7 mouse cellular contexts compared by ENCODE assay signal in the genomic region with DNA sequence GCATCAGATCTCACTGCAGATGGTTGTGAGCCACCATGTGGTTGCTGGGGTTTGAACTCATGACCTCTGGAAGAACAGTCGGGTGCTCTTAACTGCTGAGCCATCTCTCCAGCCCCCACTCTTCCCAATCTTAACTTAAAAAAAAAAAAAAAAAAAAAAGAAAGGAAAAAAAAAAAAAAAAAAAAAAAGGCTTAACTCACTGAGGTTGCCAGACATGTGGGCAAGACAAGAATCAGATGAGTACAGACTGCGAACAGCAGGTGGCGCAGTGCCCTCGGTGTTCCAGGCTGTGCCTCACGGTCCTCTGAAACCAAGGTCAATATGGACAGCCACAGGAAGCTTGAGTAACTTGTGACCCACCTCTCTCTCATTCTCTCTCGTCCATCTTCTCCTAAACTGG. TPM values are rescaled to one million over a fixed set of nuclear protein-coding genes. Genes with fewer than 3 reads are reported as not detected.
DNase-seq lines count a peak whose midpoint lies in the region; ATAC-seq and TF ChIP-seq lines count a peak whose summit lies in the region.

No protein-coding gene starts in this region.

- WGBS in hindbrain, embryonic 16.5 days: 6% methylated on average over 6 of the region's 6 CpGs
- WGBS in spleen, adult 2 months: 2% methylated on average over 6 of the region's 6 CpGs

- no peak for ATAC-seq in Patski
- peak; percentile 78; the same call in 1 of the 2 replicates for ATAC-seq in cerebellum, adult (ENCODE audit: insufficient number of reproducible peaks, low FRiP score, low TSS enrichment)
- 0 out of 2 replicates have a peak, but pooled peaks have one; percentile 67 for ATAC-seq in hindbrain, embryonic 16.5 days

- CTCF ChIA-PET in Patski (lab: Charles Lee): interaction anchor here (0.6 to 4.2 kb wide), 25 partner anchors 10 to 273 kb away, joined by 3 to 31 read pairs (median 4); no protein-coding TSS in a partner anchor

- H3K9me3 ChIP-seq in hindbrain, embryonic 16.5 days (ENCODE audit: control insufficient read depth, low read length): no peaks in the 10 kb centered on the region
- no peaks in the 10 kb centered on the region for H3K9me3 ChIP-seq in megakaryocyte, embryonic 14.5 days

- no peaks in the 10 kb centered on the region for H3K36me3 ChIP-seq in hindbrain, embryonic 16.5 days (ENCODE audit: control insufficient read depth, insufficient read depth, low read length)
- H3K36me3 ChIP-seq in megakaryocyte, embryonic 14.5 days (replicated peaks; ENCODE audit: low read length): no peaks in the 10 kb centered on the region
- H3K36me3 ChIP-seq in spleen, adult 2 months (ENCODE audit: control insufficient read depth, insufficient read depth, low read length): no peaks in the 10 kb centered on the region

- H3K9ac ChIP-seq in hindbrain, embryonic 16.5 days (ENCODE audit: low read depth, low read length): no peak overlapping the region

- H3K27me3 ChIP-seq in Patski: no peaks in the 10 kb centered on the region
- H3K27me3 ChIP-seq in hindbrain, embryonic 16.5 days (replicated peaks; ENCODE audit: control insufficient read depth, insufficient read depth, low read length): no peaks in the 10 kb centered on the region
- H3K27me3 ChIP-seq in megakaryocyte, embryonic 14.5 days (replicated peaks): no peaks in the 10 kb centered on the region
- no peaks in the 10 kb centered on the region for H3K27me3 ChIP-seq in spleen, adult 2 months (ENCODE audit: control insufficient read depth, insufficient read depth, low read length)

- DNase-seq in Patski (ENCODE audit: low read depth, low spot score): no peak
- DNase-seq in forelimb bud, embryonic 11.5 days (ENCODE audit: low read depth, low spot score): peak; percentile 88
- DNase-seq in left cerebral cortex, adult 11 months (ENCODE audit: low spot score): peak; percentile 47
- peak; percentile 58 to 70 for DNase-seq in spleen, adult 2 months (ENCODE audit: low read depth in 1 of 2, low spot score in 2 of 2)

- TF ChIP-seq CTCF in Patski (IDR thresholded peaks at IDR 0.05): peak; percentile 83
- peak; percentile 96 for TF ChIP-seq CTCF in spleen, adult 2 months (IDR thresholded peaks at IDR 0.05; ENCODE audit: extremely low read depth, insufficient read depth, insufficient read length, insufficient replicate concordance)

- H3K4me1 ChIP-seq in hindbrain, embryonic 16.5 days (ENCODE audit: control insufficient read depth, insufficient read depth, low read depth, low read length): peaks cover 4% of the 10 kb centered on the region; the same call in 1 of the 2 replicates
- H3K4me1 ChIP-seq in megakaryocyte, embryonic 14.5 days: peaks cover 63% of the 10 kb centered on the region
- no peaks in the 10 kb centered on the region for H3K4me1 ChIP-seq in spleen, adult 2 months (ENCODE audit: control insufficient read depth, insufficient read depth, insufficient read length)

- TF ChIP-seq POLR2A in spleen, adult 2 months (IDR thresholded peaks at IDR 0.05; ENCODE audit: low read depth, low read length): no peak

- H3K27ac ChIP-seq in hindbrain, embryonic 16.5 days (ENCODE audit: low read depth, low read length): no peak overlapping the region
- H3K27ac ChIP-seq in spleen, adult 2 months (ENCODE audit: insufficient read depth, low read length): no peak overlapping the region

- POLR2A ChIA-PET in Patski (lab: Charles Lee): interaction anchor here (0.7 to 1.5 kb wide), 11 partner anchors 11 to 273 kb away, joined by 3 to 8 read pairs (median 4); no protein-coding TSS in a partner anchor

- H3K4me3 ChIP-seq in hindbrain, embryonic 16.5 days (ENCODE audit: low read length): no peak overlapping the region
- H3K4me3 ChIP-seq in megakaryocyte, embryonic 14.5 days (replicated peaks): peak overlapping the region; percentile 67
- H3K4me3 ChIP-seq in spleen, adult 2 months (ENCODE audit: extremely low read depth, insufficient read depth, insufficient read length): no peak overlapping the region

- H3K4me2 ChIP-seq in hindbrain, embryonic 16.5 days (ENCODE audit: low read length): no peak overlapping the region

- in situ Hi-C loops in Patski (cut with MboI; ENCODE audit: low pct_unique_long_range_greater_than_20kb): loop anchor here (5.0 kb wide), 1 partner anchor 41 kb away; no protein-coding TSS in a partner anchor

RNA-seq across cellular contexts. Expression of a gene that starts 25.8 kb away (rescaled TPM):
- 55.2 TPM for polyA plus RNA-seq in Patski (2021)
- polyA plus RNA-seq in hindbrain, embryonic 16.5 days (2015; fragmentation: Nextera tagmentation; extraction: Ambion mirVana): 12.1 and 12.3 TPM in 2 replicates
- 8.5 TPM in 2 replicates for polyA plus RNA-seq in megakaryocyte, embryonic 14.5 days (2012; ENCODE audit: insufficient read depth, low replicate concordance)
- 9.5 and 23.7 TPM in 2 replicates for polyA plus RNA-seq in spleen, adult 2 months (2012; rRNA removed)

RNA-seq across cellular contexts. Expression of a gene that starts 48.2 kb away (rescaled TPM):
- 2,726 TPM for polyA plus RNA-seq in Patski (2021)
- polyA plus RNA-seq in hindbrain, embryonic 16.5 days (2015; fragmentation: Nextera tagmentation; extraction: Ambion mirVana): 187 and 214 TPM in 2 replicates
- polyA plus RNA-seq in megakaryocyte, embryonic 14.5 days (2012; ENCODE audit: insufficient read depth, low replicate concordance): 27.0 and 240 TPM in 2 replicates
- polyA plus RNA-seq in spleen, adult 2 months (2012; rRNA removed): 39.0 and 54.2 TPM in 2 replicates

RNA-seq across cellular contexts. Expression of a gene that starts 55.2 kb away (rescaled TPM):
- polyA plus RNA-seq in Patski (2021): 377 TPM
- polyA plus RNA-seq in hindbrain, embryonic 16.5 days (2015; fragmentation: Nextera tagmentation; extraction: Ambion mirVana): 204 and 212 TPM in 2 replicates
- 23.8 and 219 TPM in 2 replicates for polyA plus RNA-seq in megakaryocyte, embryonic 14.5 days (2012; ENCODE audit: insufficient read depth, low replicate concordance)
- 11.4 and 13.3 TPM in 2 replicates for polyA plus RNA-seq in spleen, adult 2 months (2012; rRNA removed)

Comparison
In these comparisons a context has a peak if more than half of its experiments do, and no peak if none do; other contexts are left out.
1. RNA of a gene that starts 48.2 kb away (polyA plus RNA-seq): 2,726 TPM in Patski (single experiment); 27.0 to 240 TPM in megakaryocyte, embryonic 14.5 days, 187 to 214 TPM in hindbrain, embryonic 16.5 days and 39.0 to 54.2 TPM in spleen, adult 2 months; every median in the first group is over 10 times any median in the second.